Mouse (Mus musculus): ENCODE measurements around the gene Lgals7. TPM values are rescaled to one million over a fixed set of nuclear protein-coding genes. Genes with fewer than 3 reads are reported as not detected.
"Not testable (repeated sequence)": the region's sequence is repeated elsewhere in the genome, so short reads cannot be mapped to it uniquely, and the experiment has no call there.

Lgals7 gene
- polyA plus RNA-seq, 1 experiment from 2014 or later: 4.0 TPM

GRCm38 (mm10) chr7:28866769-28867507 lies 3.3 kb downstream of the Lgals7 start:
- peaks cover 5% of the 10 kb centered on the region; the same call in 1 of the 2 replicates for H3K27me3 ChIP-seq (ENCODE audit: insufficient read depth, poor library complexity, severe bottlenecking)
- no peaks in the 10 kb centered on the region for H3K9me3 ChIP-seq
- peak overlapping the region; percentile 24; the same call in 1 of the 2 replicates for H3K4me3 ChIP-seq
- no peak overlapping the region for H3K27ac ChIP-seq
- no peaks in the 10 kb centered on the region for H3K36me3 ChIP-seq
- DNase-seq (ENCODE audit: low spot score): no peak
- 92% methylated on average over 28 of the region's 28 CpGs for WGBS
- peaks cover 26% of the 10 kb centered on the region for H3K4me1 ChIP-seq (replicated peaks)

GRCm38 (mm10) chr7:28867508-28868340 lies 4.1 kb downstream of the Lgals7 start:
- DNase-seq (ENCODE audit: low spot score): peak; percentile 75
- not testable (repeated sequence) for H3K36me3 ChIP-seq; H3K27ac ChIP-seq; H3K9me3 ChIP-seq; H3K27me3 ChIP-seq (ENCODE audit: insufficient read depth, poor library complexity, severe bottlenecking)
- 30% methylated on average over 23 of the region's 23 CpGs for whole genome bisulfite sequencing
- peak overlapping the region; percentile 24 for H3K4me3 ChIP-seq
- peaks cover 26% of the 10 kb centered on the region for H3K4me1 ChIP-seq (replicated peaks)

GRCm38 (mm10) chr7:28870901-28871664 lies 7.4 kb downstream of the Lgals7 start:
- 89% methylated on average over 24 of the region's 24 CpGs for WGBS
- H3K4me1 ChIP-seq (replicated peaks): peaks cover 4% of the 10 kb centered on the region

GRCm38 (mm10) chr7:28874565-28874964 lies 10.9 kb downstream of the Lgals7 start:
- H3K4me1 ChIP-seq (replicated peaks): 0 out of 2 replicates have a peak, but pooled peaks cover 3% of the 10 kb centered on the region
- WGBS: 84% methylated on average over 2 of the region's 2 CpGs
- DNase-seq (ENCODE audit: low spot score): no peak

More at GRCm38 (mm10) chr7:28870901-28871664, 7.4 kb downstream of the Lgals7 start:
- no peak for DNase-seq (ENCODE audit: low spot score)
- Histone ChIP-seq H3K36me3 (no peaks in the 10 kb centered on the region), H3K27ac (no peak overlapping the region; the same call in 1 of the 2 replicates), H3K27me3 (ENCODE audit: insufficient read depth, poor library complexity, severe bottlenecking) (no peaks in the 10 kb centered on the region), H3K9me3 (no peaks in the 10 kb centered on the region), H3K4me3 (no peak overlapping the region)

GRCm38 (mm10) chr7:28876099-28876498 lies 12.4 kb downstream of the Lgals7 start:
- Histone ChIP-seq H3K9me3 (no peaks in the 10 kb centered on the region), H3K27me3 (ENCODE audit: insufficient read depth, poor library complexity, severe bottlenecking) (no peaks in the 10 kb centered on the region), H3K4me1 (replicated peaks) (peaks cover 12% of the 10 kb centered on the region), H3K4me3 (no peak overlapping the region), H3K36me3 (no peaks in the 10 kb centered on the region), H3K27ac (no peak overlapping the region)
- 82% methylated on average over 4 of the region's 4 CpGs for WGBS
- no peak for DNase-seq (ENCODE audit: low spot score)

More at GRCm38 (mm10) chr7:28874565-28874964, 10.9 kb downstream of the Lgals7 start:
- H3K36me3 ChIP-seq: no peaks in the 10 kb centered on the region
- no peaks in the 10 kb centered on the region for H3K9me3 ChIP-seq
- no peaks in the 10 kb centered on the region for H3K27me3 ChIP-seq (ENCODE audit: insufficient read depth, poor library complexity, severe bottlenecking)
- no peak overlapping the region for H3K4me3 ChIP-seq
- H3K27ac ChIP-seq: no peak overlapping the region

- peaks cover 23% of the 10 kb centered on the region for H3K4me1 ChIP-seq (replicated peaks)
- H3K36me3 ChIP-seq: no peaks in the 10 kb centered on the region
- no peaks in the 10 kb centered on the region for H3K9me3 ChIP-seq
- H3K27me3 ChIP-seq (ENCODE audit: insufficient read depth, poor library complexity, severe bottlenecking): no peaks in the 10 kb centered on the region
- H3K4me3 ChIP-seq: no peak overlapping the region
- H3K27ac ChIP-seq: no peak overlapping the region
- no peak for DNase-seq (ENCODE audit: low spot score)
- 88% methylated on average over 7 of the region's 7 CpGs for WGBS
Measured at GRCm38 (mm10) chr7:28877155-28877554, 13.5 kb downstream of the Lgals7 start.

- H3K27me3 ChIP-seq (ENCODE audit: insufficient read depth, poor library complexity, severe bottlenecking): no peaks in the 10 kb centered on the region
- H3K4me1 ChIP-seq (replicated peaks): peaks cover 29% of the 10 kb centered on the region
- H3K4me3 ChIP-seq: no peak overlapping the region
- H3K36me3 ChIP-seq: no peaks in the 10 kb centered on the region
- no peak for DNase-seq (ENCODE audit: low spot score)
- no peak overlapping the region for H3K27ac ChIP-seq
- 78% methylated on average over 4 of the region's 4 CpGs for WGBS
- no peaks in the 10 kb centered on the region for H3K9me3 ChIP-seq
Measured at GRCm38 (mm10) chr7:28877856-28878255, 14.2 kb downstream of the Lgals7 start.

- Histone ChIP-seq H3K27me3 (ENCODE audit: insufficient read depth, poor library complexity, severe bottlenecking) (no peaks in the 10 kb centered on the region), H3K9me3 (no peaks in the 10 kb centered on the region), H3K27ac (no peak overlapping the region), H3K36me3 (no peaks in the 10 kb centered on the region), H3K4me3 (no peak overlapping the region), H3K4me1 (replicated peaks) (peaks cover 32% of the 10 kb centered on the region)
- DNase-seq (ENCODE audit: low spot score): no peak
- WGBS: 71% methylated on average over 7 of the region's 7 CpGs
Measured at GRCm38 (mm10) chr7:28879606-28880005, 16.0 kb downstream of the Lgals7 start.

- no peak overlapping the region for H3K4me3 ChIP-seq
- peaks cover 1% of the 10 kb centered on the region; the same call in 1 of the 2 replicates for H3K27me3 ChIP-seq (ENCODE audit: insufficient read depth, poor library complexity, severe bottlenecking)
- H3K4me1 ChIP-seq (replicated peaks): peaks cover 32% of the 10 kb centered on the region
- DNase-seq (ENCODE audit: low spot score): peak; percentile 25
- WGBS: 68% methylated on average over 10 of the region's 10 CpGs
- no peak overlapping the region for H3K27ac ChIP-seq
- no peaks in the 10 kb centered on the region for H3K36me3 ChIP-seq
- no peaks in the 10 kb centered on the region for H3K9me3 ChIP-seq
Measured at GRCm38 (mm10) chr7:28880554-28880953, 16.9 kb downstream of the Lgals7 start.

- no peaks in the 10 kb centered on the region for H3K9me3 ChIP-seq
- no peak for DNase-seq (ENCODE audit: low spot score)
- H3K4me3 ChIP-seq: no peak within 1 kb of the TSS; the same call in 1 of the 2 replicates
- peak within 1 kb of the TSS; percentile 59 for H3K27ac ChIP-seq
- WGBS: 40% methylated on average over 13 of the region's 13 CpGs
- H3K36me3 ChIP-seq: no peaks in the 10 kb centered on the region
- peaks cover 8% of the 10 kb centered on the region for H3K27me3 ChIP-seq (ENCODE audit: insufficient read depth, poor library complexity, severe bottlenecking)
- H3K4me1 ChIP-seq (replicated peaks): peaks cover 29% of the 10 kb centered on the region
Measured at GRCm38 (mm10) chr7:28881199-28881598, 17.5 kb downstream of the Lgals7 start, which contains the start of gene Capn12. TSS of gene Capn12 (plus strand) at chr7:28881422.

- H3K4me3 ChIP-seq: no peak overlapping the region
- DNase-seq (ENCODE audit: low spot score): no peak
- WGBS: 79% methylated on average over 11 of the region's 11 CpGs
- no peaks in the 10 kb centered on the region for H3K36me3 ChIP-seq
- H3K27me3 ChIP-seq (ENCODE audit: insufficient read depth, poor library complexity, severe bottlenecking): peaks cover 26% of the 10 kb centered on the region
- no peaks in the 10 kb centered on the region for H3K9me3 ChIP-seq
- H3K4me1 ChIP-seq (replicated peaks): peaks cover 29% of the 10 kb centered on the region
- no peak overlapping the region for H3K27ac ChIP-seq
Measured at GRCm38 (mm10) chr7:28883039-28883438, 19.4 kb downstream of the Lgals7 start.

GRCm38 (mm10) chr7:28883704-28884103 lies 20.1 kb downstream of the Lgals7 start:
- H3K27ac ChIP-seq; H3K4me3 ChIP-seq; H3K36me3 ChIP-seq; DNase-seq (ENCODE audit: low spot score); H3K9me3 ChIP-seq: not testable (repeated sequence)
- Histone ChIP-seq H3K27me3 (ENCODE audit: insufficient read depth, poor library complexity, severe bottlenecking) (peaks cover 33% of the 10 kb centered on the region), H3K4me1 (replicated peaks) (peaks cover 36% of the 10 kb centered on the region)
- WGBS: 89% methylated on average over 4 of the region's 4 CpGs

All from hindbrain, embryonic 10.5 days (tissue).